Comparison of ENCODE assay signal across 17 mouse cellular contexts in genomic region chr1:181833143-181833542, GRCm38 (mm10). TPM values are rescaled to one million over a fixed set of nuclear protein-coding genes. Genes with fewer than 3 reads are reported as not detected.
A peak's percentile ranks its signal among the peaks of the same experiment; 100 is the strongest.
DNase-seq lines count a peak whose midpoint lies in the region; TF ChIP-seq lines count a peak whose summit lies in the region.
"Had no signal": no experiment of that assay in that cellular context is flagged by ENCODE, and none has a peak within 500 bp of the region (broad histone marks: within the 10 kb centered on the region; RNA-seq: fewer than 3 reads in every experiment).

No protein-coding gene starts in this region.

- no peak overlapping the region for H3K4me3 ChIP-seq in layer of hippocampus, adult 2 months
- H3K4me3 ChIP-seq in cerebellum, adult 2 months (replicated peaks; ENCODE audit: insufficient read depth, low read depth, low read length) = no peak overlapping the region
- H3K4me3 ChIP-seq: embryonic facial prominence, embryonic 15.5 days; erythroblast, embryonic 14.5 days; forebrain, embryonic 10.5 days; heart, embryonic 13.5 days; hindbrain, embryonic 15.5 days had no signal

- 18% methylated on average over 6 of the region's 6 CpGs for WGBS in cerebellum, adult 2 months

- peaks cover 19% of the 10 kb centered on the region for H3K4me1 ChIP-seq in cerebellum, adult 2 months (ENCODE audit: control insufficient read depth, insufficient read depth, low read length)
- H3K4me1 ChIP-seq: embryonic facial prominence, embryonic 15.5 days had no signal

- no peaks in the 10 kb centered on the region for H3K27me3 ChIP-seq in cerebellum, adult 2 months (ENCODE audit: control insufficient read depth, insufficient read depth, low read length)
- H3K27me3 ChIP-seq: embryonic facial prominence, embryonic 15.5 days; heart, embryonic 13.5 days; hindbrain, embryonic 15.5 days; Patski had no signal

- no peak for TF ChIP-seq POLR2A in cerebellum, adult 2 months (IDR thresholded peaks at IDR 0.05; ENCODE audit: borderline replicate concordance, insufficient read depth, low read length)

- TF ChIP-seq CTCF in layer of hippocampus, adult 2 months (conservative IDR thresholded peaks at IDR 0.05) = no peak
- no peak for TF ChIP-seq CTCF in cerebellum, adult 2 months (IDR thresholded peaks at IDR 0.05; ENCODE audit: borderline replicate concordance, insufficient read depth, low read depth, low read length)

- no peak for DNase-seq in layer of hippocampus, adult 2 months (ENCODE audit: low spot score in 2 of 2)
- DNase-seq in layer of hippocampus, postnatal 10 days (ENCODE audit: low spot score in 2 of 2) = no peak
- DNase-seq in cerebellum, adult 2 months = no peak
- peak; percentile 48 for DNase-seq in cerebellum, adult 9-10 months
- no peak for DNase-seq in spleen, postnatal 10 days (ENCODE audit: low spot score in 2 of 2)
- DNase-seq in retina, postnatal 1 day = no peak
- DNase-seq: adrenal gland, postnatal 14 days; embryo, embryonic 11 days; gastrocnemius, postnatal 36 days; heart, adult 11 months; heart, postnatal 36 days had no signal

- 0 out of 2 replicates have a peak overlapping the region, but pooled peaks have one; percentile 32 for H3K27ac ChIP-seq in layer of hippocampus, adult 2 months
- 0 out of 2 replicates have a peak overlapping the region, but pooled peaks have one; percentile 0 for H3K27ac ChIP-seq in cerebellum, adult 2 months (ENCODE audit: insufficient read depth, low read length)
- H3K27ac ChIP-seq: embryonic facial prominence, embryonic 15.5 days; forebrain, embryonic 10.5 days; heart, embryonic 13.5 days; hindbrain, embryonic 15.5 days had no signal

RNA-seq across cellular contexts. Expression of gene Lbr, which starts 9.7 kb away (rescaled TPM):
- total RNA-seq in layer of hippocampus, adult 2 months (2021) = 10 to 100 TPM; 12.0 to 15.7 TPM
- total RNA-seq in layer of hippocampus, postnatal 10 days (2021) = 10 to 100 TPM; 15.0 to 17.8 TPM
- 17.8 and 18.4 TPM in 2 replicates for polyA plus RNA-seq in cerebellum, adult 2 months (2012; rRNA removed)
